Mouse (Mus musculus): ENCODE measurements around the gene Vps9d1.
"Not testable (repeated sequence)": the region's sequence is repeated elsewhere in the genome, so short reads cannot be mapped to it uniquely, and the experiment has no call there.

Gene Vps9d1

DNA sequence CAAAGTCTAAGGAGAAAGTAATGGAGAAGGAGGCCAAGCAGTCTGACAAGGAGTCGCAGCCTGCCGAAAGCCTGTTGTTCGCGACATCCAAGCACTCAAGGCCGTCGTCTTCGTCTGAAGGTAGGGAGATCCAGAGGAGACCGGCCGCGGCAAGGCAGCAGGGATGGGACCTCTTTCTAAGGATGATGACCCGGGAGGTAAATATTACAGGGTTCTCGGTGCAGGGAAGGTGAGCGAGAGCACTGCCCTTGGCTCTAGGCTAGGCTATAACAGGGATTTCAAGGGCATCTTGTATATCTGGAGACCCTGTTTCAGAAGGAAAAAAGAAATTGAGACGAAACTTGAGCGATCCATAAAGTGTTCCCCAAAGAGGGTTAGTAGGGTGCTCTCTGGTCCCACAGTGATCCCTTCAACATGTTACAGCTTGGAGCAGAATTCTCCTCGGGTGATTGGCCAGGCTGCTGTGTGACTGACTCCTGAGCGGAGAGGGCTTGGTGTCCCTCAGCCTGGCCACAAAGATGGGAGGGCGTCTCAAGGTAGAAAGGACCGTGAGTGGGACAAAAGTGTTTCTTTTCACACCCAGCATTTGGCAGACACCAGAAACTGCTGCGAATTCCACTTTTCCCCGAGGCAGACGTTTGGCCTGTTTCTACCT is 40.9 kb downstream of the Vps9d1 start:
- DNase-seq (ENCODE audit: low spot score) = no peak

DNA sequence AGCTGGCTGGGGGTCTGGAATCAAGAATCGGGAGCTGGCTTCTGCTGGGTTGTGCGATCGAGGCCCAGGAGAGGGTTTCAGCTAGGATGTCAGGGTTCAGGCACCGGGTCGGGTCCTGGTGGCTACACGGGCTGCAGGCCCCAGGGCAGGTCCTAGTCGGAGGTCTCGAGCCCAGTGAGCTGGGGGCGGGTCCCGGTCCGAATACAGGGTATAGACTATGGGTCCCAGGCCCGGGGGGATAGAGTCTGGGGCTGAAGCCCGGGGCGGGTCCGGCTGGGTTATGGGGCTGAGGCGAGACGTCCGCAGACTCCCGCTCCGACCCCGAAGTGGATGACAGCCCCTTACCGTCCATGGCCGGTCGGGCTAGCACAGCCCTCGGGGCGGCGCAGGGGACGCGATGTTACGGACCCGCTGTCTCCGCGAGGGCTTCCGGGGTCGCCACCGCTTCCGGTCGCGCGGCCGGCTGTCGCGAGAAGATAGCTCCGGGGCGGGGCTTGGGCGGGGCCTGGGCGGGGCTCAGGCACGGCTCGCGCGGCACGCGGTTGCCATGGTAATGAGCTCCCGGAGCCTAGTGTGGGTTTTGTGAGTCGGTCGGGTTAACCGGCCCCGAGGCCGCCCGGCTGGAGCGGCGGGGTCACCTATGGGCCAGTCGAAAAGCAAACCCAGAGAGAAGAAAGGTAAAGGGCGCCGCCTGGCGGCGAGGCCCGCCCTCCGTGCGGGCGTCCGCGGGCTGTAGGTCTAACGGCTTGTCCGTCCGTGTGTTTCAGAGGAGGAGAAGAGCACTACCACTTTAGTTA is 41.6 kb downstream of the Vps9d1 start, which contains the start of the genes Chmp1a and Spata33:
Gene Chmp1a, minus strand, starts transcription at position 443 of the 797 bp plus-strand sequence.
Gene Spata33, plus strand, starts transcription at position 512 of the 797 bp plus-strand sequence.
- peak; percentile 99 for DNase-seq (ENCODE audit: low spot score)

DNA sequence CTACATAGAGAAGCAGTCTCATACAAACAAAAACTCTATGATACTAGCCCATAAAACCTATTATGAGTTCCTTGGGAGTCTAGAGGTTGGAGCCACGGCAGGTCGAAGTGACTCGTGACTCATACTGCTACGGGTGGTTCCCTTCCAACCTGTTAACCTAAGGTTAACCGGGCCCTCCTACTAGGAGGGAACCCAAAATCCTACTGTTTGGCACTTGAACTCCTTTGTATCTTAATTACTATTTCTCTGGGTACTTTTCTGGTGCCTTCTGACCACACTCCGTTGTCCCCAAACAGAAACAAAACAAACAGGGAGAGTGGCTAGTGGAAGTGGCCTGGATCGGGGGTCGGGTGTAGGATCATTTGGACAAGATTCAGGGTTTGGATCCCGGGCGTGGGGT is 42.3 kb downstream of the Vps9d1 start:
- no peak for DNase-seq (ENCODE audit: low spot score)

DNA sequence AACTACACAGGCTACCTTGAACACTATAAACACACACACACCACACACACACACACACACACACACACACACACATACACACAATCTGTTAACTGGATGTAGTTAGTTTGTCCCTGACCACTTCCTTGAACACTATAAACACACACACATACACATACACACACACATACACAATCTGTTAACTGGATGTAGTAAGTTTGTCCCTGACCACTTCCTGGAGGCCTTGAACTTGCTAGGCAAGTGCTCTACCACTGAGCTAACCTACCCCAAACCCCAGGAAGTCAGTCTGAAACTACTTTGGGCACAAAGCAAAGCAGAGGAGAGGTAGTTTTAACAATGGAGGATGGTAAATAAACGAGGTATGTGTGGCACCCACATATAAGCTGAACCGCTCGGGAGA is 50.6 kb downstream of the Vps9d1 start:
- DNase-seq (ENCODE audit: low spot score) = no peak

DNA sequence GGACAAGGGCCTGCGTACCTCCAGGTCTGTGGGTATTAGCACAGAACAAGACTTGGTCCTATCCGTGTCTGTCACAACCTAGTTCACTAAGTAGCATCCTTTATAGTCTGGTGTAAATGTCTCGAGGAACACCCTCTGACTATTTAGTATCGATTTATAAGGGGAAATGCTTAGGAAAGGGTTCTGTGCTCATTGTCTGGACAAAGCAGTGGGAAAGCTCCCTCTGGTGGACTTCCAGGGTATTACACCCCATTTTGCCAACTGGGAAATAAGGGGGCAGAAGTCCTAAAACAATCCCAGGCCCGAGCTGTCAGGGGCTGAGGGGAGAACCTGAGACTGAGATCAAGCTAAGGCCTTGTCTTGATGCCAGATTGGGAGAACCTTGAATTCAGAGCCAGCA is 51.9 kb downstream of the Vps9d1 start:
- DNase-seq (ENCODE audit: low spot score) = peak; percentile 95

DNA sequence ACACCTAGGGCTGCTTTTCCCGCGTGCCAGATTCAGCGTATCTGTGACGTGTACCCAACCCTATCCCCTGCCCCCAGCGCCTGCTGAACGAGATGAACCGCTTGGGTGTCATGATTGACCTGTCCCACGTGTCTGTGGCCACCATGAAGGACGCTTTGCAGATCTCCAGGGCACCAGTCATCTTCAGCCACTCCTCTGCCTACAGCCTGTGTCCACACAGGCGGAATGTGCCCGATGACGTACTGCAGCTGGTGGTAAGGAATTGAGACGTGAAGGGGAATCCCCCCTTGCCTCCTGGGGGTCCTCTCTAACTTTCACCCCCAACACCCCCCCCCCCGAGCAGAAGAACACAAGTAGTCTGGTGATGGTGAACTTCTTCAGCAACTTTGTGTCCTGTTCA is 54.3 kb downstream of the Vps9d1 start:
- no peak for DNase-seq (ENCODE audit: low spot score)

DNA sequence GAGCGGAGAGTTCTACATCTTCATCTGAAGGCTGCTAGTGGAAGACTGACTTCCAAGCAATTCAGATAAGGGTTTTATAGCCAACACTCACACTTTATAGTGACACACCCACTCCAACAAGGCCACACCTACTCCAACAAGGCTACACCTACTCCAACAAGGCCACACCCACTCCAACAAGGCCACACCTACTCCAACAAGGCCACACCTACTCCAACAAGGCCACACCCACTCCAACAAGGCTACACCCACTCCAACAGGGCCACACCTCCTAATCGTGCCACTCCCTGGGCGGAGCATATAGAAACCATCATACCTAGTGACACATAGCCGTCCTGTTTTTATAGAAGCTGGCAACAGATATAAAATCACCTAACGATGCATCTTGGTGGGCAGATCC is 57.1 kb downstream of the Vps9d1 start:
- DNase-seq (ENCODE audit: low spot score) = not testable (repeated sequence)

DNA sequence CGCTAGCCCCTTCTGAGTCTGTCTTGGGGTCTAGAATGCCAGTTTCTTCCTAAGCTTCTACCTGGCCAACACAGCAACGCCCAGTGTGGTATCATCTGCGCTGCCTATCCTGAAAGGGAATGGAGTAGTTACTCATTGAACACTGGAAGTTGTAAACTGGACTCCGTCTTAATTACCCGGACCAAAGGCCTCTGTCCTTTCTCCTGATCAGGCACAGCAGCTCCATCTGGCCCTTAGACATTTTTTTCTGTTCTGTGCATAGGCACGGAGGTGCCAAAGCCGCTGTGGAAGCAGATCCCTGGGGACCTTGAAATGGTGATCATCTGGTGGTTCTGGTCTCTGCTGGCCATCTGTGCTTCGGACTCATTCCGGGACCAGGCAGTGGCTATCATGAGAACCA is 60.4 kb downstream of the Vps9d1 start:
- DNase-seq (ENCODE audit: low spot score) = no peak
